Mouse (Mus musculus): Measurements from ENCODE around the gene Nfyc.

Nfyc gene

GRCm38 (mm10) chr4:120831472-120831871, at the start of gene Nfyc:
TSS of gene Nfyc (minus strand) at chr4:120831572.
- DNase-seq: no peak

GRCm38 (mm10) chr4:120880731-120881432, 49.5 kb upstream of the Nfyc start:
- no peak for DNase-seq

DNA sequence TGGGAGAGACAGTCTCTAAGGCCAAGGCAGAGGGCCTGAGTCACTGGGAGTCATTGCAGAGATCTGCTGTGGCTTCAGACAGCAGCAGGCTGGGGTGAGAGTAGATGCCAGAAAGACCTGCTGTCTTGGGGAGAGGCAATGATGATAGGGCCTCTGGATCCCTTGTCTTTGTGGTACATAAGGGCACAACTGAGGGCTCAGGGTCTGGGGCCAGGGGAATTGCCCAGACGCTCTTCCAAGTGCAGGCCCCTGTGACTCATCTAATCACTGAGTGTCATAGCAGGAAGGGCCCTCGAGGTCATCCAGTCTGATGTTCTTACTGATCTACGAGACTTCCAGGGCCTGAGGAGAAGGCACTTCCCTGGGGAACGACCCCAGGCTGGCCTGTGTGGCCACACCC, 48.0 kb upstream of the Nfyc start:
- no peak for DNase-seq

DNA sequence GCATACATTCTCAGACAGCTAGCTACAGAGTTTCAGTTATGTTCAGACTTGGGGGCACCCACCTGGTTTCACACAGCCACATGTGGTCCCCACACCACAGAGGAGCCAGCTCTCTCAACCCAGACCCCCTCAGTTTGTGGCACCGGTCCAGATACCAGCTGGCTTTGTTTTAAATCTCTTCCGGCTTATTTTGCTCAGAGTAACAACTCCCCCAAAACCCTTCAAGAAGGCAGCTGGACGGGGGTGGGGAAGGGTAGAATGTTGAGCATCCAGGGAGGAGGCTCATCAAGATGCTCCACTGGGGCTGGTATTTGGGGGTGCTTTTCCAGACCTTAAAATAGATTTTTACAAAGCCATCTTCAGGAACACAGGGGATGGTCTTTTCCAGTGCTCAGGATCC, 47.4 kb upstream of the Nfyc start:
- DNase-seq: no peak

DNA sequence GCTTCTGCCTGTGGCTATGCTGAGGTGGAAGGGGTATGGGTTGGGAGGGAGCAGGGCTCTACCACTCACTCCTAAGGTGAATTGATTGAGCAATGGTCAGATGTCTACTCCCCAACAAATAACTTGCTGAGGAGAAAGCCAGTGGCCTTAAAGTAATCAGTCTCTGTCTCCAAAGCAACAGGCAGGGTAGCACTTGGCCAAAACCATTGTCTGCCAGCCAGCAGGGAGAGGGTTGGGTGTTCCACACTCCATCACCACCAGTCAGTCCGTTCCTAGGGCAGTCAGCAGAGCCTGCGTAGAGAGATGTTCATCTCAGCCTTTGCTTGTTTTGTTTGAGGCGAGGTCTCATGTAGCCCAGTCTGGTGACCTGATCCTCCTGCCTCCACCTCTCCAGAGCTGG, 44.6 kb upstream of the Nfyc start:
- no peak for DNase-seq

GRCm38 (mm10) chr4:120870262-120870748, 38.9 kb upstream of the Nfyc start:
- DNase-seq: no peak

DNA sequence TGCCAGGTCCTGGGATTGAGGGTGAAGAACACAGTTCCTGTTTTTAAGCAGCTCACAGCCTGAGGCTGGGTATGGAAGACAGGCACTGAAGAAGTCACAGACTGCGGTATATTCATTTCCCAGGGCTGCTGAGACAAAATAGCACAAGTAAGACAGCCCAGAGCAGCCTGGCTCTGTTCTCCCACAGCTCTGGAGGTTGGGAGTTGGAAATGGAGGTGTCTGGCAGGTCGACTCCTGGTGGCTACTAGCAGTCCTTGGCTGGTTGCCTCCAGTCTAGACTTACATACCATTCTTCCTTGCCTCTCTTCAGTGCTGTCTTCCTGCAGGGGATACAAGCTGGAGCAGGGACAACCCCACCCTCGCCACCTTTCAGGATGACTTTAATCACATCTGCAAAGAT, 37.6 kb upstream of the Nfyc start:
- no peak for DNase-seq

DNA sequence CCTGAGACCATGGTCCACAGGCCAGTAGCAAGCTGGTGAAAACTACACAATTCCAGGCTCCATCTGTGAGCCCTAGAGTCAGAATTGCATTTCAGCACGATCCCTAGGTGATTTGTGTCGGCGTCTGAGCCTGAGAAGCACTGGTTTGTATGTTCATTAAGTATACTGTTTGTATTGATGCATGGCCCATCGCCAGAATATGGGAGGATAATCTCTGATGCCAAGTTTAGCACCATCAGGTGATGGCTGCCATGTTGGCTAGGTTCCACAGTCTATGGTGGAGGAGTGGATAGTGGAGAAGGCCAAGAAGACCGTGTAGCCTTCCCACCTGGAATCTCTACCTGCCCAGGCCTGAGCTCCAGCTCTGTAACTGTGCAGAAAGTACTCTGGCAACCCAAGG, 36.9 kb upstream of the Nfyc start:
- DNase-seq: no peak

- DNase-seq: no peak
These were observed 34.8 kb upstream of the Nfyc start for GRCm38 (mm10) chr4:120866211-120866610.

- no peak for DNase-seq
These were observed 28.5 kb upstream of the Nfyc start for GRCm38 (mm10) chr4:120859865-120860264.

DNA sequence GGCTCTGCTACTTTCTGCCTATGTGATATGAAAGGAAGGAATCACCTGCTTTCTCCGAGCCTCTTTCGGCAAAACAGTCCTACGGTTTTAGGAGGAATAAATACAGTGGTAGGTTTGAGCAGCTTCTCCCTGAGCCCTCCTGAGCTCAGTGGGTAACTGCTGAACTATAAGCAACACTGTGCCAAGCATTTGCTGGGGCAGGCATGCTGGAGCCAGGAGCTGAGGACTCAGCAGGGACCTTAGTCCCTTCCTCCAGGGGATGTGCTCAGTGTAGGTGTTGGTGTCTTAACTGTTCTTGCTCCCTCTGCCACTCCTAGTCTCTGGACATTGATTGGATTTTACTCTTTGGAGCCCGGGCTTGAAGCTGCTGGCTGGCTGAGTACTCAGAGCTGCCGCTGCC, 25.0 kb upstream of the Nfyc start:
- no peak for DNase-seq

- no peak for DNase-seq
These were observed 24.1 kb upstream of the Nfyc start for GRCm38 (mm10) chr4:120855360-120856060.

DNA sequence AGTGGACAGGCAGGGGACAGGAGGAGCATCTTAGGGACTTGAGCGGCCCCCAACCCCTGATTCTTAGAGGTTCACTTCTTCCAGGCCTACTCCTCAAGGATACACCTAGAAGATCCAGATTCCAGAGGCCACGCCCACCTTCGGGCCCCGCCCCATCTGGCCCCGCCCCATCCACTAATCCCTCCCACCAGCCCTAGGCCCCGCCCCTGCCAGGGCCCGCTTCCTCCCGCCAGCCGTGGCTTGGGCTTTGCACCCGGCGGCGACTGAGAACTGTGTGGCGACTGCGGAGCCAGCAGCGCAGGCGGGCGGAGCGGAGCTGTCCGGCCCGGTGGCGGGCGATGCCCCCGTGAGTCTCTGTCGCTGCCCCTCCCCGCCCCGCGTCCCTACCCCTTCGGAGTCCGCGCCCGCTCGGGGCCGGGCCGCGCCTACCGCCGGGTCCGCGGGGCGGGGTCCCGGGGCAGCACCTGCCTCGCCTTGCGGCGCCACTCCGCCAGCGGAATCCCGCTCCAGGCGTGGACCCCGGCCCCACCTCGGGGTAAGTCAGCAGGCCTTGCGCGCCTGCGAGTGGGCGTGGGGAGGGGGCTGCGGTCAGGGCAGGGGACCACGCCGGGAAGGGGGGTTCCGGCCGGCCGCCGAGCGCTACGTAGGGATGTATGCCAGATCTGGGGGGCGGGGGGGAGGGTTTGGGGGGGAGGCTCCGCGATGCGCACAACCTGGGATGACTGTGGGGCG, 23.4 kb upstream of the Nfyc start, which contains the start of gene Rims3:
TSS of gene Rims3 (plus strand) at position 229 of the 732 bp plus-strand sequence.
- DNase-seq: peak; percentile 47

- DNase-seq: peak; percentile 75
These were observed 19.6 kb upstream of the Nfyc start for GRCm38 (mm10) chr4:120850946-120851345.

DNA sequence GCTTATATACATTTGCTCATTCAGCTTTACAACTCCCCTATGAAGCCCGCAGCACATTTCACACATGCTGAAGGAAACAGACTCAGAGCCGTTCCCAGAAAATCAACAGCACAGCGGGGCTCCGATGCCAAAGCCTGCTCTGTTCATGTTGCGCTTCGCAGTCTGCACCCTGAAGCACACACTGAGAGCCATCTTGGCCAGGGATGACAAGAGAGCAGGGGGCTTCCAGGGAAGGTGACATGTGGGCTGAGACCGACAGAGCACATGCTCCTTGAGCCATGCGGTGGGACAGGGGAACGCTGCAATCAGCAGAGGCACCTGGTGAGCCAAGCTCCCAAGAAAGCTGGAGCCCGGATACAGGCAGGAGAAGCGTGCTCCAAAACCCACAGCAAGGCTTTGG, 18.1 kb upstream of the Nfyc start:
- DNase-seq: no peak

DNA sequence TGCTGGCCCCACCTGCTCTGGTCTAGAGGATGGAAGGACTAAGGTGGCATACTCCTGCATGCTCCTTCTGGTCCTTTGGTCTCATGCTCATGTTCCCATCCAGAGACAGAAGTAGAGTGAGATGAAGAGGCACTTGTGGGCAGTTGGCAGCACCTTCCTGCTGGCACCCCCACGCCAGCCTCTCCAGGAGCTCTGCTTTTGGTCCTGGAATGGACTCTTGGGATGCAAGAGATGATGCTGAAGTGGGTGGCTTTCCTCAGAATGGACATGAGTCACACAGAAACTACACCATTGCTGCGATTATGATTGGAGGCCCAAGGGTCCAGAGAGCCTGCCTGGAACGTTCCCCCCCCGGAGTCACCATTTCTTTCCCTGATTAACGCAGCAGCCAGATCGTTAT, 17.5 kb upstream of the Nfyc start:
- DNase-seq: no peak

DNA sequence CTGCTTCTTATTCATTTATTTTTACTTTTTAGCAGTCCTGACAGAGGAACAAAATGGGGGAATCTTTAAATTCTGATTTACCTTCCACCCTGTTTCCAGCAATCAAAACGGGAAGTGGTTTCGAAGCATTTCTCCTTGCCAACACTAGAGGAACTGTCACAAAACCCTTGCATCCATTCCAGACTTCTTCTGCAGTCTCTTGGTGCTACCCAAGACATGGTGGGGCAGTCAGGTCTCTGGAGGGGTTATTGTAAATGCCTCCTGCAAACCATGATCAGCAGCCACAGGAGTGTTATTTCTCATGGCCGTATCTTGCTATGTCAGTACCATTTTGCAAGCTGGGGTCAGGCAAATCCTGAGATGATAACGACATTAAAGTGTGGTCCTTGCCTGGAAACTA, 13.7 kb upstream of the Nfyc start:
- no peak for DNase-seq

DNA sequence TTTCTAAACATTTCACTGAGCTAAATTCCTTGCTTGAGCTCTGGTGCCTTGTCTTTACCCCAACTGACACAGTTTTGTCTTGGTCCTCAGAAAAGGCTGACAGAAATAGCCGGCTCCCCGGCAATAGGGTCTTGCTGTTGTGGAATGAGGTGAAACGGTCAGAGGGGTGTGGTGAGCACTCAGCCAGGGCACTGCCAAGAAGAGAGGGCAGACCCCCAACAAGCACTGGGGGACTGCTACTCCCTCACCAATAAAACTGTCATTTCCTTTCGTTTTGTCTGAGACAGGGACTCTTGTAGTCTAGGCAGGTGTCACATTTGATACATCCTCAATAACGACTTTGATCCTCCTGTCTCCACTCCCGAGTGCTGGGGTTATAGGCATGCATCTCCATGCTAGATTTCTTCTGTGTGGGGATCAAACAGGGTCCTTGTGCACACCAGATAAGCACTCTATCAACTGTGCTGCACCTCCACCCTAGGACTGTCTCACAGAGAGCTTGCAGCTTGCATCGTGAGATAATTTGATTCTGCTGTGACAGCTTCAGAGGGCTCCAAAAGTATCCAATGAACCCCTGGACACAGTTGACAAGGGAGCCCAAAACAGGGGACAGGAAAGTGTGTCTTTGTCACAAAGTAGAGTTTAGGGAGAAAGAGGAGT, 13.2 kb upstream of the Nfyc start:
- DNase-seq: no peak

- no peak for DNase-seq
These were observed 10.0 kb upstream of the Nfyc start for GRCm38 (mm10) chr4:120841342-120841741.

DNA sequence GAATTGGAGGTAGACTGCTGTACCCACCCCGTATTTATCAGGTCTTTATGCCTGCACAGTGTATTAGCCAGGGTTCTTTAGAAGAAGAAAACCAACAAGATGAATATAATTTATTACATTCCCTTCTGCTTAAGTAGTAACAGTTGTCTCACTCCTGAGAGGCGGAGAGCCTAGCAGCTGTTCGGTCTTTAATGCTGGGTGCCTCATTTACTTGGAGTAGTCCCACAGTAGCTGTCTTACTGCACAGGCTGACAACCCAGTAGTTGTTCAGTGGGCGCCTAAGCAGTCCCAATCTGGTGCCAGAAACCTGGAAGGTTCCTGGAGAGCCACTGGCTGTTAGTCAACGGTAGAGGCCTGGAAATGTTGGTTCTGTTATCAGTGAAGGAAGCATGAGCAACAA, 605 bp downstream of the Nfyc start:
- no peak for DNase-seq

- DNase-seq: no peak
These were observed 5.0 kb downstream of the Nfyc start for GRCm38 (mm10) chr4:120826418-120826817.

DNA sequence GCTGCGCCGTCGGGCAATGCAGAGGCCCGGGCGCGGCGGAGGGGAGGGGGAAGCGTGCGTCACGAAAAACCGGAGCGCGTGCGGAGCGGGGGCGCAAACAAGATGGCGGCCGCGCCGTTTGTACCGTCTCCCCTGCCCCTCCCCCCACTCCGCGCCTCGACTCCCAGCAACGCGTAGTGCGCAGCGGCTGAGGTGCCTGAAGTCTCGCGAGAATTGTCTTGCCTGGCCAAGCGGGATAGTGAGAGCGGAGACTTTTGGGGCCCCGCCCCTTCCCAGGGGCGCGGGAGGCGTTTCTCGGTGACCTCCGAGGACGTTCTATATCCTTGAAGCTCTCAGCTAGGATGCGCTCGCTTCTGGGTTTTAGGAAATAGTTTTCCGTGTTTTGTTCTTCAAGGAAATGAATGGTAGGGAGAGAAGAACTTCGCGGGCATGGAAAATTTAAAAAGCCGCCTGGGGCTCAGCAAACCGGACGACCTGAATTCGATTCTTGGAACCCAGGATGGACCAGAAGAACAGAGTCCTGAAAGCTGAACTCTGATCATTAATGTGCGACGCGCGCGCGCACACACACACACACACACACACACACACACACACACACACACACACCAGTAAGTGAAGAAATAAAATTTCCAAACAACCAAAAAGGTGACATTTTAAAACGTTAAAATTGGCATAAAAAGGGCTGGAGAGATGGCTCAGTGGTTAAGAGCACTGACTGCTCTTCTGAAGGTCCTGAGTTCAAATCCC, 5.6 kb downstream of the Nfyc start:
- peak; percentile 97 for DNase-seq
